Comparison of ENCODE assay signal across 9 mouse cellular contexts in genomic region chr6:97124336-97125010, GRCm38 (mm10). TPM values are rescaled to one million over a fixed set of nuclear protein-coding genes. Genes with fewer than 3 reads are reported as not detected.
DNase-seq lines count a peak whose midpoint lies in the region; ATAC-seq and TF ChIP-seq lines count a peak whose summit lies in the region.
"Had no signal": no experiment of that assay in that cellular context is flagged by ENCODE, and none has a peak within 500 bp of the region (broad histone marks: within the 10 kb centered on the region; RNA-seq: fewer than 3 reads in every experiment).

No protein-coding gene starts in this region.

- 65% methylated on average over 10 of the region's 10 CpGs for WGBS in forebrain, embryonic 15.5 days
- 68% methylated on average over 10 of the region's 10 CpGs for WGBS in forebrain, embryonic 16.5 days
- WGBS in lung, embryonic 16.5 days, result 33% methylated on average over 10 of the region's 10 CpGs
- WGBS in cerebellum, adult 2 months, result 43% methylated on average over 10 of the region's 10 CpGs

- H3K36me3 ChIP-seq in forebrain, embryonic 15.5 days, result no peaks in the 10 kb centered on the region
- no peaks in the 10 kb centered on the region for H3K36me3 ChIP-seq in forebrain, embryonic 16.5 days (ENCODE audit: control insufficient read depth, insufficient read depth)
- H3K36me3 ChIP-seq in lung, embryonic 16.5 days (ENCODE audit: control insufficient read depth, insufficient read depth, low read length), result peaks cover 10% of the 10 kb centered on the region

- no peaks in the 10 kb centered on the region for H3K9me3 ChIP-seq in forebrain, embryonic 15.5 days
- no peaks in the 10 kb centered on the region for H3K9me3 ChIP-seq in forebrain, embryonic 16.5 days (ENCODE audit: control insufficient read depth, low read length)
- no peaks in the 10 kb centered on the region for H3K9me3 ChIP-seq in lung, embryonic 16.5 days (ENCODE audit: control insufficient read depth, low read length)

- H3K4me2 ChIP-seq in forebrain, embryonic 15.5 days (replicated peaks), result no peak overlapping the region
- H3K4me2 ChIP-seq in forebrain, embryonic 16.5 days (ENCODE audit: low read length), result no peak overlapping the region
- no peak overlapping the region for H3K4me2 ChIP-seq in lung, embryonic 16.5 days (ENCODE audit: low read depth, low read length)

- no peak overlapping the region for H3K4me3 ChIP-seq in forebrain, embryonic 15.5 days
- no peak overlapping the region for H3K4me3 ChIP-seq in forebrain, embryonic 16.5 days (replicated peaks; ENCODE audit: low read length)
- no peak overlapping the region for H3K4me3 ChIP-seq in lung, embryonic 16.5 days (ENCODE audit: low read length)
- H3K4me3 ChIP-seq in cerebellum, adult 2 months (replicated peaks; ENCODE audit: insufficient read depth, low read depth, low read length), result no peak overlapping the region

- no peak overlapping the region for H3K9ac ChIP-seq in forebrain, embryonic 15.5 days (replicated peaks)
- no peak overlapping the region for H3K9ac ChIP-seq in forebrain, embryonic 16.5 days (replicated peaks; ENCODE audit: low read depth, low read length)
- no peak overlapping the region for H3K9ac ChIP-seq in lung, embryonic 16.5 days (ENCODE audit: low read length)

- no peak for TF ChIP-seq POLR2A in cerebellum, adult 2 months (IDR thresholded peaks at IDR 0.05; ENCODE audit: borderline replicate concordance, insufficient read depth, low read length)

- H3K27me3 ChIP-seq in forebrain, embryonic 15.5 days, result no peaks in the 10 kb centered on the region
- H3K27me3 ChIP-seq in forebrain, embryonic 16.5 days (replicated peaks; ENCODE audit: control insufficient read depth, insufficient read depth, low read length), result no peaks in the 10 kb centered on the region
- no peaks in the 10 kb centered on the region for H3K27me3 ChIP-seq in lung, embryonic 16.5 days (ENCODE audit: control insufficient read depth, insufficient read depth, low read depth, low read length)
- no peaks in the 10 kb centered on the region for H3K27me3 ChIP-seq in cerebellum, adult 2 months (ENCODE audit: control insufficient read depth, insufficient read depth, low read length)

- no peak for TF ChIP-seq CTCF in cerebellum, adult 2 months (IDR thresholded peaks at IDR 0.05; ENCODE audit: borderline replicate concordance, insufficient read depth, low read depth, low read length)

- no peak for DNase-seq in lung, postnatal 4 days
- DNase-seq in fat pad, adult 2 months (ENCODE audit: extremely low read depth, low read depth, low spot score), result peak; percentile 64
- peak; percentile 53 to 57 for DNase-seq in kidney, postnatal 36 days
- DNase-seq in right cerebral cortex, postnatal 10 days (ENCODE audit: low spot score in 2 of 2), result no peak
- no peak for DNase-seq in cerebellum, adult 2 months
- DNase-seq: retina, postnatal 1 day had no signal

- ATAC-seq in forebrain, embryonic 15.5 days (replicated peaks), result no peak
- ATAC-seq in forebrain, embryonic 16.5 days, result no peak
- ATAC-seq in lung, embryonic 16.5 days (ENCODE audit: low read depth), result peak; percentile 92

- H3K4me1 ChIP-seq in forebrain, embryonic 15.5 days, result peaks cover 8% of the 10 kb centered on the region; the same call in 1 of the 2 replicates
- 0 out of 2 replicates have a peak, but pooled peaks cover 3% of the 10 kb centered on the region for H3K4me1 ChIP-seq in forebrain, embryonic 16.5 days (replicated peaks; ENCODE audit: control insufficient read depth, insufficient read depth, low read length)
- H3K4me1 ChIP-seq in lung, embryonic 16.5 days (replicated peaks; ENCODE audit: control insufficient read depth, insufficient read depth, low read length), result peaks cover 14% of the 10 kb centered on the region
- H3K4me1 ChIP-seq in cerebellum, adult 2 months (ENCODE audit: control insufficient read depth, insufficient read depth, low read length), result no peaks in the 10 kb centered on the region

- H3K27ac ChIP-seq in forebrain, embryonic 15.5 days (replicated peaks), result peak overlapping the region; percentile 45; the same call in 1 of the 2 replicates
- no peak overlapping the region for H3K27ac ChIP-seq in forebrain, embryonic 16.5 days (ENCODE audit: low read length)
- H3K27ac ChIP-seq in lung, embryonic 16.5 days (ENCODE audit: low read length), result peak overlapping the region; percentile 37
- H3K27ac ChIP-seq in cerebellum, adult 2 months (ENCODE audit: insufficient read depth, low read length), result no peak overlapping the region

RNA-seq across cellular contexts. Expression of gene Eogt, which starts 24.5 kb away (rescaled TPM):
- polyA plus RNA-seq in forebrain, embryonic 15.5 days (2015; fragmentation: Nextera tagmentation; extraction: Ambion mirVana), result 8.0 and 8.2 TPM in 2 replicates
- 9.3 and 12.2 TPM in 2 replicates for polyA plus RNA-seq in forebrain, embryonic 16.5 days (2015; fragmentation: Nextera tagmentation; extraction: Ambion mirVana)
- 25.8 and 27.8 TPM in 2 replicates for polyA plus RNA-seq in lung, embryonic 16.5 days (2015; fragmentation: Nextera tagmentation; extraction: Ambion mirVana)
- 20.7 and 21.8 TPM in 2 replicates for polyA plus RNA-seq in cerebellum, adult 2 months (2012; rRNA removed)

RNA-seq across cellular contexts. Expression of gene Tmf1, which starts 54.4 kb away (rescaled TPM):
- 36.4 and 37.4 TPM in 2 replicates for polyA plus RNA-seq in forebrain, embryonic 15.5 days (2015; fragmentation: Nextera tagmentation; extraction: Ambion mirVana)
- 35.0 and 43.2 TPM in 2 replicates for polyA plus RNA-seq in forebrain, embryonic 16.5 days (2015; fragmentation: Nextera tagmentation; extraction: Ambion mirVana)
- 30.8 and 36.9 TPM in 2 replicates for polyA plus RNA-seq in lung, embryonic 16.5 days (2015; fragmentation: Nextera tagmentation; extraction: Ambion mirVana)
- polyA plus RNA-seq in cerebellum, adult 2 months (2012; rRNA removed), result 13.4 and 14.2 TPM in 2 replicates

Comparison
In these comparisons a context has a peak if more than half of its experiments do, and no peak if none do; other contexts are left out.
1. H3K27ac ChIP-seq: peak in forebrain, embryonic 15.5 days (single experiment) and lung, embryonic 16.5 days (single experiment); none in forebrain, embryonic 16.5 days (single experiment) and cerebellum, adult 2 months (single experiment).
2. DNase-seq: peak in fat pad, adult 2 months (single experiment) and kidney, postnatal 36 days (2 of 2); none in lung, postnatal 4 days (0 of 2), right cerebral cortex, postnatal 10 days (0 of 2) and cerebellum, adult 2 months (0 of 2).